Mouse (Mus musculus): ENCODE measurements at regions not wholly inside any gene's neighbourhood (a gene's known extent, or its start where the extent isn't known, plus 50 kb on each side); places are given as distances from the start of the nearest gene placed in this dataset.

DNA sequence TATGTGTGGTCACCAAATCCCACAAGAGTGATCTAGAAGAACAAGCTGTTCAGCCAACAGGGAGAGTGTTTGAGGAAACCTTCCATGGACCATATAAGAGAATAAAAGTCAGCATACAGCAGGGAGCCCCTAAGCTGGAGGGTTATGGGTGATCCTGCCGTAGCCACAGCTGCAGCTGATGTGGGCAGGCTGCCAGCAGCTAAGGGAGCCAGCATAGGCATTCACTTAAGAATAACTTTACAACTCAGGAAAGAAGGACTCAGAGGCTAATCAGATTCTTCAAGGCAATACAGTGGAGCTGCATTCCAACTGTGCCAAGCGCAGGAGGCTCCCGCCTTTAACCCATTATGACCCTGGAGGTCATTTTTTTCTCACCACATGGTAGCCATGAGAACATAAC is 121.6 kb downstream of the Uck2 start:
- peak in 1 of 2 experiments; percentile 34 for DNase-seq (ENCODE audit: low spot score in 2 of 2)

DNA sequence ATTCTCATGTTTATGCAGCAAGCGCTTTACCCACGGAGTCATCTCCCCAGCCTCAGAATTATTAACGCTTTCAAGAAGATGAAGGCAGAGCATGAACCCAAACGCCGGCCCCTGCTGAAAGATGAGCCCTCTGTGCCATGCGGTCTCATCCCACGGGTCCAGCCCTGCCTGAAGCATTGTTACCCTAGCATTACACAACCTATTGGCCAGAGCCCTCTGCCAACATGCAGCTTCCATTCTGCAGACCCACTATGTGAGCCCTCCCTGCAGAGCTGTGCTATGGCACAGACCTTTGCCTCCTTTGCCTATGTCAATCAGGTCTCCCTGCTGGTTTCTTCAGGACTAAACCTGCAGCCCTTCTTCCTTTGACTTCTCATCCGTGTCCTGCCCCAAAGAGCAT is 122.6 kb downstream of the Uck2 start:
- no peak for DNase-seq (ENCODE audit: low spot score in 2 of 2)

DNA sequence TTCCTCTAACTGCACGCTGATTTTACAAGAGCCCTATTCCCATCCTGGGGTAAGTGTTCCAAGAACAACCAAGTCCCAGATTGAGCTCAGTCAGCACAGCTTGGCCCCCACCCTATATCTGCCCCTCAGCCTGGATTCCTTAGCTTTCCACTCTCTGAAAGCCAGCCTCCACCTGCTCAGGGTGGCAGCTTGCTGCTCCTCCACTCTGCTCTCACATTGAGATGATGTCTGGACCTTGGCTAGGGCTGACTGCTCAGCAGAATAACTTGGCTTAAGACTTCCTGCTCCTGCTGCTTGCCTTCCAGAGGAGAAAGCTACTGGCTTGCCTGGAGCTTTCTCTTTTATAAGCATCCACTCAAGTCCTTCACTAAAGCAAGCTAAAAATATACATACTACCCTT is 125.6 kb downstream of the Uck2 start:
- no peak for DNase-seq (ENCODE audit: low spot score in 2 of 2)

DNA sequence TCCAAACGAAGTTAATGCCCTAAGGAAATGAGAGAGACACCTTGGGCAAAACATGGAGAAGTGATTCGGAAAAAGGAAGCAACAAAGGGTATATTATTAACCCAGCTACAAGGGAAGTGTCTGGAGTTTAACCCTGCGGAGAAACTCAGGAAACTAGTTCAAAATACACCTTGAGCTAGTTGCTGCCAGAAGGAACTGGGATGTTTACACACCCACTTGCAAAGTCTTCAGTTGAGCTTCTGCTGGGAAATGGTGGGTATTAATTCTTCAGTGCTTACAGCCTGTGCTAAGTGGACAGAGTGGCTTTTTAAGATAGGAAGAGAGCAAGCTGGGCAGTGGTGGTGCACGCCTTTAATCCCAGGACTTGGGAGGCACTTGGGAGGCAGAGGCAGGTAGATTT is 132.7 kb downstream of the Uck2 start:
- no peak for DNase-seq (ENCODE audit: low spot score in 2 of 2)

DNA sequence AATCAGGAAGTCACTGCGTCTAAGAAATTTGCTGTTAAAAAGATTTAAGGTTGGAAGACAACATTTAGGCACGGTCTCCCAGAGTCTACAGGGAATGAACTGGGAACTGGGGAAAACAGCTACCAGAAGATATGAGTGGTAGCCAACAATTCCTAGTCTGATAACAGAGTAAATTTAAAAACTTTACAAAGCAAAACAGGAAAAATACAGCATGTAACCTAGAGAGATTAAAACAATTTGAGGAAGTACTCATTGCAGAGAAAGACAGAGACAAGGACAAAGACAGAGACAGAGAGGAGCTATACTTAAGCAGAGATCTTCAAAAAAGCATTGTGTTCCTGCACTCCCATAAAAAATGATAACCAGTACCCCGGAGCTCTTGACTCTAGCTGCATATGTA is 140.8 kb downstream of the Uck2 start:
- no peak for DNase-seq (ENCODE audit: low spot score in 2 of 2)

DNA sequence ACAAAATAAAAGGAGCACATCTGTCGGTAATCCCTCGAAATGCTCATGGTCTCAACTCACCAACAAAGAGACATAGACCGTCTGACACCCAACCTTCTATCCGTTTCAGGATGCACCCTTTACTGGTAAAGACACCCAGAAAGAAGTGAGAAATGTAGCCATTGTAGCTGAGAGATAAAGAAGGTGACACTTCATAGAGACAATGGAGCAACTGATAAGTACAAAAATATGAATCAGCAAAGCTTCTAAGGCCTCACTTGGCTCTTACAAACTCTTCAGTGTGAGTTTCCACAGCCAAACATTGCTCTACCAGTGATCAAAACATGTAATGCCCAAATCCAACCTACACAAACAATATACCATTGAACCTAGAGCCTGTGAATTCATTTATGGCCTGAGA is 141.3 kb downstream of the Uck2 start:
- DNase-seq (ENCODE audit: low spot score in 2 of 2), result no peak
